Mouse (Mus musculus): ENCODE measurements at regions not wholly inside any gene's neighbourhood (a gene's known extent, or its start where the extent isn't known, plus 50 kb on each side); places are given as distances from the start of the nearest gene placed in this dataset.

- DNase-seq = no peak
These were observed 330.9 kb upstream of the 1700056E22Rik start for GRCm38 (mm10) chr1:184365026-184365425.

DNA sequence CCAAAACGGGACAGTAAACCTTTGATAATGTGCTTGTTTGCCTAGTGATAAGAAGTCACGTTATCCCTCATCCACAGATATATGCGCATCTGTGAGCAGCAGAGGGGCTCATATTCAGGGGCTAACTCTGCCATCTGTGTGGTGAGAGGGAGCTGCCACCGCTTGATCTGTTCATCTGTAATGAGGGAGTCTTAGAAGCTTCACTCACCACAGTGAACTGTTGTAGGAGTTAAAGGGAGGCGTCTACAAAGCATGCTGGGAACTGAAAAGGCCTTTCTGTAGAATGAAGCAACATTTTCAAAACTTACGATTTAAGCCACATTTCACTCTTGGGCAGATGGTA is 324.1 kb upstream of the 1700056E22Rik start:
- DNase-seq = no peak

DNA sequence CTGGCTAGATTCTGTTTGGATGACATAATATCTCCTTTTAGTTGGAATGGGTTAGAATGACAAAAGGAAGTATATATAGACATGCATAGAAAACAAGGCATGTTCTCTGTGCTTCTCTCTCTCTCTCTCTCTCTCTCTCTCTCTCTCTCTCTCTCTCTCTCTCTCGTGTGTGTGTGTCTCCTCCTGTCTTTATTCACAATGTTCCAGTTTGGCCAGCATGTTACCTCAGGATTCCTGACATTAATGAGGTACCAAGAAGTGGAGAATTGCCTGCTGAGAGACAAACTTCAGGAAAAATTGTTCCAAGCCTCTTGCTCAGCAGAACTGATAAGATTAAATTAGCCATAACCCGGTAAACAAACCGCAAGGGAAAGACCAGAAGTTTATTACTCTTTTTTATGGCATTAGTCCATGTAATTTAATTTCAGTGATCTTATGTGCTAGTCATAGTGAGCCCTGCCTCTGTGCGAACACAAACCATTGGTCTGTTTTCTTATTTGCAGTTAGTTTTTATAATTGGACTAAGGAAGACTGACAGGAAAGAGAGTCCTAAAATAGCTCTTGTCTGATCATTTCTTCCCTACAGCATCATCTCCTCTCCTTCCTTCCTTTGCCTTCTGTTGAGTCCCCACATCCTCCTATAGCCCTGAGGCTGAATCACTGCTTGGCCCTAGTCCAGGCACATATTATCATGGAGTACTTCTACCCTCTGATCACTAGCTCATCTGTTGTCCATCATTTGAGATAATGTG is 323.5 kb upstream of the 1700056E22Rik start:
- DNase-seq = no peak

- no peak for DNase-seq
These were observed 319.8 kb upstream of the 1700056E22Rik start for GRCm38 (mm10) chr1:184353832-184354449.

DNA sequence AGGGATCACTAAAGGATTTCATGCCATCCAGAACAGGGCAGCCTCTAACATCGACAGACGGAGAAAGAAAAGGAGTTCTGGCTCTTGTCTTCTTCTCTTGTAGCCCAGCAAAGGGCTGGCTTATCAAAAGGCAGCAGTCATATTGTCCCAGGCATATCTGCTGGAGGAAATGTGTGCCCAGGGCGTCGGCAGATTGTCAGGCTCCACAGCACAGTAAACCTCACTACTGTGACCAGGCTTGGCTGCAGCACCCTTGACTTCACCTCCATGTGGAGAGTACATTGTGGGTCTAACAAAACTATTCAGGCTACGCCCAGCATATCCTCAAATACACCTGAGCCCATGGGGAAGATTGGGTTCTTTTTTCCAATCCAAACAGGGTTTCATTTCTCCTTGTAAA is 317.7 kb upstream of the 1700056E22Rik start:
- DNase-seq = no peak

GRCm38 (mm10) chr1:184344829-184345228 is 310.7 kb upstream of the 1700056E22Rik start:
- peak; percentile 22 for DNase-seq

GRCm38 (mm10) chr1:184335952-184336351 is 301.9 kb upstream of the 1700056E22Rik start:
- DNase-seq = no peak

- no peak for DNase-seq
These were observed 301.2 kb upstream of the 1700056E22Rik start for GRCm38 (mm10) chr1:184335281-184335680.

DNA sequence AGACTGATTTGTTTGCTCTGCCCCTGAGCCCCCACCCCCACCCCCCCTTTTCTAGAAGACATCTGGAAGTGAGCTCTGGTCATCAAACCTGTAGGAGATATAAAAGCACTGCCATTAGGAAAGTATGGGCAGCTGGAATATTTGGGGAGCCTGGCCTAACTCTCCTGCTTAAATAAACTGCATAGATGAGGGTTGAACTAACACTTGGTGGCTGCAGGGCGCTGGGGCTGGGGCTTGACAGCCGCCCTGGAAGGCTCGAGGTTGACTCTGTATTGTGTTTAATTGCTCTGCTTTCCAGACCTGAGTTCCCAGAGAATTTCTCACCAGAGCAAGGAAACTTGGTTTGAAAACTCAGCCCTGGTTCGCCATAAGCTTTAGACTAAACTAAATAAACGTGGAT is 300.7 kb upstream of the 1700056E22Rik start:
- no peak for DNase-seq

DNA sequence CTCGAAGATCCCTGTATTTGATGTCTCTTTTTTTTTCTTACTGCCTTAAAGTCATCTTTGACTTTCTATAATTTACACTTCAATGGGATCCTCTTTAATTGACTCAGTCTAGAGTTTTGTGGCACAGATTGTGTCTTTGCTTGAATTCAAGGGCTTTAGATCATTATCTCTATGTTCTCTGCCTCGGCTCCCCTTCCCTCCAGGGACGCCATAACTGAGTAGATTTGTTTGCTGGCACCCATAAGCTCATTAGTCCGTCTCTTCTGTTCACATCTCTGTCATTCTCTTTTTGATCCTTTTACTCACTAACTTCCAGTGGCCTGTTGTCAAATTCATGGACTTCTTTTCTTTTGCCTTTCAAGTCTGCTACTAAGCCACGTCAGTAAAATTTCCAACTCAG is 299.0 kb upstream of the 1700056E22Rik start:
- DNase-seq = no peak

DNA sequence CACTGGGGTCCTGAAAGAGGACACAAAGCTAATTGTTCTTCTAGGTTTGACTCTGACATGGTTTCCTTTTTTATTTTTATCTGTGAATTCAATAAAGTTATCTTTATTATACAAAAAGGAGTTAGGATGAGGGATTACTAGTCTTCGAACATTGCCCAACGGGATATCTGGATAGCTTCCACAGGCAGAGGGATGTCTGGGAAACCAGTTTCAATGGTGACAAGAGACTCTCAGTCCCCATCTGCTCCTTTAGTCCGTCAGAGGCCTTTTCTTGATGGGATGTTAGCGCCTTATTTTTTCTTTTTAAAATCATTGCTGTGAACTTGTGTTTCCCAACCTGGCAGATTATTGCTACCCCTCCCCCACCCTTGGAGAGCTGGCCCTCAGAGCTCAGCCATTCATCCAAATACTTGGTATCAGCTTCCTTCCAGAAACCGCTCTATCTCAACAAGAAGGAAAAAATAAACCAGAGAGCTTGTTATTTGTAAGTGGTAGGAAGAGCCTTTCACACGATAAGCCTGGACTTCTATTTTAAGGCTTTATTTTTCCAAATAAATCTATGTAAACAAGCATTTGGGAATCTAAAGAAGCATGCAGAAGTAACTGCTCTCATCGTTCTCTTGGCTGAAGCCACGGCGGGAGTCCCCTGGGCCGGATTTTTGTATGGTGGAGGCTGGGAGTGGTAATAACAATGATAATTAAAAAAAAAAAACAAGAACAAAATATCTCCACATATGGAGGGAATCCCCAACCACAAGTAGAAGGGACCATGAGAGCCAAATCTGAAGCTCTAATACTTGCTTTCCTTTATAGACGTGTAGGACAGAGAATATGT is 296.6 kb upstream of the 1700056E22Rik start:
- DNase-seq = peak; percentile 44

- no peak for DNase-seq
These were observed 292.1 kb upstream of the 1700056E22Rik start for GRCm38 (mm10) chr1:184326191-184326590.

GRCm38 (mm10) chr1:184324234-184324633 is 290.1 kb upstream of the 1700056E22Rik start:
- DNase-seq = no peak

DNA sequence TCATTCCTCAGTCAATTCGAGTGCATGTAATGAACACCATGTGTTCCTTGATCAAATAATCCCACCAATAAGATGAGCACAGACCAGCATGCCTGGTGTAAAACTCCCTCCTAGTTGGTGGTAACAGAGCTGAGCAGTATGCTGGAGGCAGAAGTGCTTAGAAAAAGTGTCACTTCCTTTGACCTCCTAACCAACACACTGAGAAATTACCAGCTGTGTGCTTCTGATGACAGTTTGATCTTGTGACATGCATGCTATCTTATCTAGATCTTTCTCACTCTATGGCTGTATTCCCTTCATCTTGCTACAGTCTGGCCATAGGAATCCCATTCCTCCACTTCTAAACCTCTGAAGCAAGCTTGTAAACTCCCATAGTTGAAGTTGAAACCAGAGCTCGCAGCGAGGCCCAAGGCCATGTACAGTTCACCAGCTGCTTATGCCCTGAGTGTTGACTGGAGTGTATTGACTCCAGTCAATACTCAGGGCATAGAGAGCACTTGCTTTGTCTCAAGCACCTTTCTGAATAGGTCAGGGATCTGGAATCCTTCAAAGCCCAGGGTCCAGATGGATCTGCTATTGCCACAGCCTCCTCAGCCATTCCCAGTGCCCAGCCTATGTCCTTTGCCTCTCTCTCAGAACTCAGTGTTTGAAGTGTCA is 286.5 kb upstream of the 1700056E22Rik start:
- peak; percentile 35 for DNase-seq

- no peak for DNase-seq
These were observed 276.2 kb upstream of the 1700056E22Rik start for GRCm38 (mm10) chr1:184310185-184310815.

GRCm38 (mm10) chr1:184304813-184305212 is 270.7 kb upstream of the 1700056E22Rik start:
- DNase-seq = no peak

DNA sequence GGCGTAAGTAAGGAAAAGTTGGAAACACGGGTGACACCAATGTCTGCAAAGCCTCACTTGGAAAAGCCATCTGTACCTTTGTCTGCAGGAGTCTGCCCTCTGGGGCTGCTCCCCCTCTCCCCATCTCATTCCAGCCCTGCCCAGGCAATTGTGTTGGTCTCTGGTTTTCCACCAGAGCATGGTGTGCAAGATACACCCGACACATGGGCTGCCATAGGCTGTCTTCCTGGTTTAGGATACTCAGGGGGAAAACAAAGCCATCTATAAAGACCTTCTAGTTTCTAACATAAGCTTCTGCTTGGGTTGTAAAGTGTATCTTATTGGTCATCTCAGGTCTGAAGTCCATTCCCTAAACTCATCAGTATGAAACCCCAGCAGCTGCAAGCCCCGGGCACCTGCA is 270.1 kb upstream of the 1700056E22Rik start:
- no peak for DNase-seq

GRCm38 (mm10) chr1:184298701-184299100 is 264.6 kb upstream of the 1700056E22Rik start:
- no peak for DNase-seq

DNA sequence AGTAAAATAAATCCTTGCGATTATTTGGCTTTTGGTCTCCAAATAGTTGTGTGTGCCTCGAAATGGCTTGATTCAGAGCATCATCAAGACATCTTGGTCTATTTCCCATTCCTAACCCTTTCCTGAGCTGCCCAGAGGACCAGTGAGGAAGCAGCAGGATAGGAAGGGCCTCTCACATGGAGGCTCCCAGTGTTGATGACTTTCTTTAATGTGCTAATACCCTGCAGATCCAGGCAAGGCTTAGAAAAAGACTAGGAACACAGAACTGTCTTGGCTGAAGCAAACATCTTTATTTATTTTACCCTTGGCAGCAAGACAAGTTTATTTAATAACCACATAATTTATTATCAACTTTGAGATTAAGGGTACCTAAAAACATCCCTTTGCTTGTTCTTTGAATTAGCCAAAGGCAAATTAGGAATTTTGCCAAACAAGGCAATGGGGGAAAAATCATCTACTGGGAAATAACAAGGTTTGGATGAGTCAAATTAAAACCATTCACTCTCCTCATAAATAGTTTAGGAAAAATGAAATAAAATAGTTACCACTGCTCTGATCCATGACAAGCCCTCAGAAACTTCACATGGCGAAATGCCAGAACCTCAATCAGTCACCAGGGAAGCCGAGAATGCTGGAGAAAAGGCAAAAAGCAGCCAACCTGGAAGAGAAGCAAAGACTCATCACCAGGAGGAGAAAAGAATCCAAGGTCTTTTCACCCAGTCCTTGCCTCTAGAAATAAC is 263.1 kb upstream of the 1700056E22Rik start:
- peak; percentile 33 for DNase-seq

- DNase-seq = peak; percentile 50
These were observed 257.0 kb upstream of the 1700056E22Rik start for GRCm38 (mm10) chr1:184291129-184291528.

DNA sequence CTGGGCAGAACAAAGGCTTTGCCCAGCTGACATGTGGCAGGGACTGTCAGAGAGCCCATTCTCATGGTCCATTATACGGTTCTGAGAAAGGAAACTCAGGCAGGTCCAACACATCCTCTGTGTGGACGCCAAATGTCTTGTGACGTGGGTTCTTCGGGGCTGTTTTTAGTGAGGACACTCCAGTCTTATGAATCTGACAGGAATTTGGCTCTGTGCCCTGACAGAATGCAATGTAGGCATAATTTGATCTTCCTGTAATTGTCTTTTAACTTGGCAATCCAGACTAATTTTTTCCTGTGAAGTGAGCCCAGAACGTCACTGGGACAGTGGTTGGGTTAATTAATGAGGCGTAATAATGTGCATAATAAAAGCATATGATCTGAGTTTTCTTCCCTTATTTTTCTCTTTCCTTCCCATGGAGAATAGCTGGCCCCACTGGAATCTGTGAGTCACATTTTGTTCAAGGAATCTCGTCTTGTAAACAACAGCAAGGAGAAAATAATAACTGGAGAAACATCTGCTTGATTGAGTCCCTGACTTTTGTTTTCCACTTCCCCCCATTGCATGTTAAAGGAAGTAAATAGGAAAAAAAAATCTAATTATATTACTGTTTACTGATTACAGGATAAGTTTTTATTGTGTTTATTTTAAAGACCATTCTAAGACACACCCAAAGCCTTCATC is 255.8 kb upstream of the 1700056E22Rik start:
- DNase-seq = peak; percentile 95
